Mouse (Mus musculus): ENCODE measurements around the gene G6pc3. TPM values are rescaled to one million over a fixed set of nuclear protein-coding genes. Genes with fewer than 3 reads are reported as not detected.
A peak's percentile ranks its signal among the peaks of the same experiment; 100 is the strongest.

G6pc3 gene
- total RNA-seq, 2 experiments from 2014 or later, result 50.3 to 53.0 TPM

DNA sequence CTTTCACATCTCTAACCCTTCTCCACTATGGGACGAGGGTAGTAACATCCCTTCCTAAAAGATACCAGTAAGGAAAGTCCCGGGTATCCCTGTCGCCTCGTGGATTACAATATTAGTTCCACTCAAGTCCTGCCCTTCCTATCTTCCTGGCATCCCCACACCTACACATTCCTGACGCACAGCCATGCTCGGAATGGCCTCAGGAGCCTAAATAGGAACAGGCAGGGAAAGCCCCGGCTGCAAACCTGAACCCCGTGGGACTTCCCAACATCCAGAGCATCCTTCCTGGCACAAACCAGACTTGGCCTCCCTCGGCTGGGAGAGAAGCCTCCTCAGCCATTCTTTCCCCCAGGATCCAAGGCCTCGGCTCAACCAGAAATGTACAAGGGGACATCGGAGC, 26.1 kb downstream of the G6pc3 start:
- Histone ChIP-seq H3K27ac (peak overlapping the region; percentile 98), H3K4me3 (peak overlapping the region; percentile 66)
- TF ChIP-seq CTCF (IDR thresholded peaks at IDR 0.05), result no peak
- intact Hi-C loops (cut with DNase I), result no loop called here
- DNase-seq, result peak; percentile 43

GRCm38 (mm10) chr11:102216056-102216885, 26.9 kb downstream of the G6pc3 start:
- intact Hi-C loops (cut with DNase I), result no loop called here
- no peak for TF ChIP-seq CTCF (IDR thresholded peaks at IDR 0.05)
- peak; percentile 89 for DNase-seq
- peak overlapping the region; percentile 98 for H3K27ac ChIP-seq
- H3K4me3 ChIP-seq, result peak overlapping the region; percentile 80

DNA sequence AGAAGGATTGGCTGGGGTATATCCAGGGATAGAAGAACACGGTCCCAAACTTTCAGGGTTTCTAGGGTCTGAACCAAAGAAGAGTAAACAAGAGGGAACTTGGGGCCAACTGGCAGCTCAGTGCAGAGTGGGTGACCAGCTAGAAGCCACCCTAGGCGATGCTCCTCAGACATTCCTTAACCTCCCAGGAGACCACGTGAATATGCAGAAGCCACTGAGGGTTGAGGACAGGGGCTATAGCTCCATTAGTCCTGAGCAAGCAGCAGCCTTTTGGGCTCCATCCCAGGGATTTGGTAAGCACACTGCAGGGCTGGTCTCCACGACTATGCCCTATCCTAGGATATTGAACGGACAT, 27.4 kb downstream of the G6pc3 start:
- peak; percentile 50 for DNase-seq
- intact Hi-C loops (cut with DNase I), result no loop called here
- TF ChIP-seq CTCF (IDR thresholded peaks at IDR 0.05), result no peak

GRCm38 (mm10) chr11:102217396-102217795, 28.0 kb downstream of the G6pc3 start:
- Histone ChIP-seq H3K27ac (peak overlapping the region; percentile 98), H3K4me3 (peak overlapping the region; percentile 80)
- DNase-seq, result peak; percentile 66
- no peak for TF ChIP-seq CTCF (IDR thresholded peaks at IDR 0.05)
- intact Hi-C loops (cut with DNase I), result no loop called here

More for the DNA sequence above, 27.4 kb downstream of the G6pc3 start:
- Histone ChIP-seq H3K27ac (peak overlapping the region; percentile 98), H3K4me3 (peak overlapping the region; percentile 80)

GRCm38 (mm10) chr11:102217876-102218430, 28.5 kb downstream of the G6pc3 start:
- intact Hi-C loops (cut with DNase I), result no loop called here
- Histone ChIP-seq H3K27ac (peak overlapping the region; percentile 98), H3K4me3 (peak overlapping the region; percentile 80)
- DNase-seq, result peak; percentile 52
- TF ChIP-seq CTCF (IDR thresholded peaks at IDR 0.05), result no peak

- peak overlapping the region; percentile 98 for H3K27ac ChIP-seq
- TF ChIP-seq CTCF (IDR thresholded peaks at IDR 0.05), result no peak
- intact Hi-C loops (cut with DNase I), result no loop called here
These were observed 29.4 kb downstream of the G6pc3 start for GRCm38 (mm10) chr11:102218783-102219182.

GRCm38 (mm10) chr11:102219247-102219993, 30.0 kb downstream of the G6pc3 start:
- peak overlapping the region; percentile 80 for H3K4me3 ChIP-seq
- peak; percentile 60 for DNase-seq
- peak overlapping the region; percentile 98 for H3K27ac ChIP-seq
- intact Hi-C loops (cut with DNase I), result no loop called here
- TF ChIP-seq CTCF (IDR thresholded peaks at IDR 0.05), result no peak

More at GRCm38 (mm10) chr11:102218783-102219182, 29.4 kb downstream of the G6pc3 start:
- DNase-seq, result peak; percentile 99
- H3K4me3 ChIP-seq, result peak overlapping the region; percentile 80

DNA sequence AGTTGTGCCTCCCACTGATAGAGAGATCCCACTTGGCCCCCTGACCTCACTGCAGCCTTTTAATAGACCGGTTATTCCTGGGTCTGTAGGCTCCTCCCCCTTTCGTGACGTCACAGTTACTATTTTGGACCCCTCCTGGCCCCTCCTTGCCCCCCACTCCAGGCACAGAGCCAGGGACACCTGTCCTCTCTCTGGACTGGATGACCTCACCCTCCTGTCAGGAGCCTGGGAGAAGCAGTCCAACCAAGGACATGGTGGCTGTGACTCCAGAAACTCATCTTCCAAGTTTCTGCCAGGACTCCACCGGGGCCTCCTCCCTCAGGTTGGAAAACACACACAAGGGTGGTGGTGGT, 30.6 kb downstream of the G6pc3 start:
- peak overlapping the region; percentile 80 for H3K4me3 ChIP-seq
- H3K27ac ChIP-seq, result peak overlapping the region; percentile 98

DNA sequence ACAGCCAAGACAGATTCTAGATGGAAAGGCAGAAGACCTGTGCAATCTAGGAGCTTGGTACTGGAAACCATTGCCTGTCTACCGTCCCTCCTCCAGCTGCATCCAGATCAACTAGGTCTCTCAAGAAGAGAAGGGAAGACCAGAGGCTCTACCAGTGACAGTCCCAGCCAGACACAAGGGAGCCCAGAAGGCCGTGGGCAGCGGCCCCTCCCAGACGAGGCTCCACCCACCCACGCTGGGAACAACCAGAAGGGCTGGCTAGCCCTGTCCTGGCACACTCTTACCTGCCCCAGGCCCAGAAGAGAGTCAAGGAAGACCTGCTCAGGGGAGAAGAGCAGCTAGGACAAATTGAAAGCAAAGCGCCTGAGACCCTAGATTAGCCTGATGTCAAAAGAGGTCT, 31.0 kb downstream of the G6pc3 start:
- peak overlapping the region; percentile 98 for H3K27ac ChIP-seq
- H3K4me3 ChIP-seq, result peak overlapping the region; percentile 21
- intact Hi-C loops (cut with DNase I), result no loop called here
- DNase-seq, result peak; percentile 55
- TF ChIP-seq CTCF (IDR thresholded peaks at IDR 0.05), result no peak

More for the DNA sequence above, 30.6 kb downstream of the G6pc3 start:
- intact Hi-C loops (cut with DNase I), result no loop called here
- no peak for TF ChIP-seq CTCF (IDR thresholded peaks at IDR 0.05)
- peak; percentile 96 for DNase-seq

DNA sequence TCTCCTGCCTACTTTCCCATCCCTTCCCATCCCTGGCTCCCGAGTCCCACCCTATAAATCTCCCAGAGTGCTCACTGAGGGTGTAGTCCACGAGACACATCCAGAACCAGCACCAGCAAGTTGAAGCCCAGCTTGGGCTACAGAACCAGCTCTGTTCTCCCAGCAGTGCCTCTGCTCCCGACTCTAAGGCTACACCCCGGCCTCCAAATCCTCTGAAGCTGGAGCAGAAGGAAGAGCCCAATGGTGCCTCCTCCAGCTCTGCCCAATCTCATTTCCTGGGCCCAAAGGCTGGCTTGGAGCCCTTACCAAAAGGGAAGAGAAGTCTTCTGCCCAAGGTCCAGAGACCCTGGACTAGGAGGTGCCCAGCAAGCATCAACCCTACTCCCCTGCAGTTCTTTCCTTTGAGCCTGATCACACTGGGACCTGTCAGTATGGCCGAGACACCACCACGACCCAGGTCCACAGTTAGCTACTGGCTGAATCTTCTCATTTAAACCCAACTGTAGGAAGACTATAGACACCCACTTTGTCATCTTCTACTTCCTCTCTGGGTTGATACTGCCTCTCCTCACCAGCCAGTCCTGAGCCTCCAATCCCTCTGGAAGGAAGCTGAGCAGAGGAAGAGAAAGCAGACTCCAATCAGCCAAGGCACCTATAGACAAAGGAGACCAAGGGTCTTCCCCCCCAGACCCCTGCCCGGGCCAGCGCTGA, 32.0 kb downstream of the G6pc3 start:
- peak overlapping the region; percentile 98 for H3K27ac ChIP-seq
- peak overlapping the region; percentile 29; the same call in 1 of the 2 replicates for H3K4me3 ChIP-seq
- no peak for TF ChIP-seq CTCF (IDR thresholded peaks at IDR 0.05)
- DNase-seq, result no peak
- intact Hi-C loops (cut with DNase I), result no loop called here

- H3K27ac ChIP-seq, result peak overlapping the region; percentile 98
- intact Hi-C loops (cut with DNase I), result no loop called here
- TF ChIP-seq CTCF (IDR thresholded peaks at IDR 0.05), result no peak
- H3K4me3 ChIP-seq, result peak overlapping the region; percentile 29; the same call in 1 of the 2 replicates
- peak; percentile 61 for DNase-seq
These were observed 32.5 kb downstream of the G6pc3 start for GRCm38 (mm10) chr11:102221954-102222351.

DNA sequence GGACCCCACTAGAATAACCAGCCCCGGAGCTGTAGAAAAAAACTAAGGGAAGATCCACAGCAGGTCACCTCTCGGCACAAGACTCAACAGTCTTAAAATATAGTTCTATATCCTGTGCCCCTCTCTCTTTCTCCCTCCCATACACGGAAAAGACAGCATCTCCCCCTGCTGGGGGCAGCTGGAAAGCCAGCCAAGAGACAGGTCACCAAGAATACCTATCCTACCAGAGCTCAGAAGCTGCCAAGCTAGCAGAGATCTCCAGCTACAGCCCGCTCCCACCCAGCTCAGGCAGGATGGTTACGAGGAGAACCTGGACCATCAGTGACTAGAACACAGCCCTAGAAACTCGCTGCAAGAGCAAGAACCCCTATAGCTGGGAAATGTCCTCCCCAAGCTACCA, 33.7 kb downstream of the G6pc3 start:
- DNase-seq, result peak; percentile 36
- peak; percentile 52 for TF ChIP-seq CTCF (IDR thresholded peaks at IDR 0.05)
- Histone ChIP-seq H3K4me3 (0 out of 2 replicates have a peak overlapping the region, but pooled peaks have one; percentile 9), H3K27ac (peak overlapping the region; percentile 98)
- intact Hi-C loops (cut with DNase I), result no loop called here

Data from gastrocnemius, adult 2 months (tissue).